Mouse (Mus musculus): ENCODE results near the gene Tm7sf3. TPM values are rescaled to one million over a fixed set of nuclear protein-coding genes. Genes with fewer than 3 reads are reported as not detected.

Gene Tm7sf3
- polyA plus RNA-seq, 1 experiment = 22.9 TPM

Other genes starting within 250 kb of the Tm7sf3 start
- 8.1 and 8.5 TPM in 2 replicates for gene Itpr2, start 140.6 kb downstream of the Tm7sf3 start, polyA plus RNA-seq (2012; rRNA removed)
- 90.7 and 94.1 TPM in 2 replicates for gene Fgfr1op2, start 65.6 kb downstream of the Tm7sf3 start, polyA plus RNA-seq (2012; rRNA removed)
- 79.8 and 89.3 TPM in 2 replicates for gene Ints13, start 65.0 kb downstream of the Tm7sf3 start, polyA plus RNA-seq (2012; rRNA removed)
- 70.6 and 73.0 TPM in 2 replicates for gene Med21, start 277 bp downstream of the Tm7sf3 start, polyA plus RNA-seq (2012; rRNA removed)
- 14.6 and 15.7 TPM in 2 replicates for gene Stk38l, start 82.2 kb upstream of the Tm7sf3 start, polyA plus RNA-seq (2012; rRNA removed)
- gene Arntl2, start 153.2 kb upstream of the Tm7sf3 start, polyA plus RNA-seq (2012; rRNA removed) = 25.6 and 28.3 TPM in 2 replicates
- gene Smco2, start 207.3 kb upstream of the Tm7sf3 start, polyA plus RNA-seq (2012; rRNA removed) = 0.13 and 0.23 TPM in 2 replicates
- gene Ppfibp1, start 245.7 kb upstream of the Tm7sf3 start, polyA plus RNA-seq (2012; rRNA removed) = 26.5 and 30.6 TPM in 2 replicates